ENCODE assay signal across 9 mouse cellular contexts in genomic region chr9:119945173-119945900, GRCm38 (mm10). TPM values are rescaled to one million over a fixed set of nuclear protein-coding genes. Genes with fewer than 3 reads are reported as not detected.
DNase-seq lines count a peak whose midpoint lies in the region; ATAC-seq and TF ChIP-seq lines count a peak whose summit lies in the region.
"Had no signal": no experiment of that assay in that cellular context is flagged by ENCODE, and none has a peak within 500 bp of the region (broad histone marks: within the 10 kb centered on the region; RNA-seq: fewer than 3 reads in every experiment).

No protein-coding gene starts in this region.

- no peak for DNase-seq in liver, adult 2 months (ENCODE audit: extremely low read depth, low read depth, low spot score)
- no peak for DNase-seq in liver, embryonic 11.5 days (ENCODE audit: low spot score)
- peak; percentile 18 for DNase-seq in MN1 (ENCODE audit: low spot score)
- peak; percentile 75 for DNase-seq in induced T-regulatory cell, adult 2 months (ENCODE audit: low read depth)
- DNase-seq in thymus, adult 2 months: peak; percentile 56
- no peak for DNase-seq in layer of hippocampus, postnatal 10 days (ENCODE audit: low spot score in 2 of 2)
- no peak for DNase-seq in frontal cortex, postnatal 25 days (ENCODE audit: low spot score in 2 of 2)
- DNase-seq: cerebellum, adult 9-10 months had no signal

- no peak overlapping the region for H3K9ac ChIP-seq in liver, adult 2 months (ENCODE audit: low read depth, low read length)
- H3K9ac ChIP-seq in liver, embryonic 11.5 days (ENCODE audit: low read depth, low read length): no peak overlapping the region
- no peak overlapping the region for H3K9ac ChIP-seq in midbrain, embryonic 15.5 days

- H3K27me3 ChIP-seq in liver, adult 2 months (ENCODE audit: control insufficient read depth, insufficient read depth, low read length): no peaks in the 10 kb centered on the region
- H3K27me3 ChIP-seq in liver, embryonic 11.5 days (replicated peaks; ENCODE audit: control insufficient read depth, insufficient read depth, low read length): no peaks in the 10 kb centered on the region
- no peaks in the 10 kb centered on the region for H3K27me3 ChIP-seq in thymus, adult 2 months (ENCODE audit: control insufficient read depth, insufficient read depth, low read length)
- no peaks in the 10 kb centered on the region for H3K27me3 ChIP-seq in midbrain, embryonic 15.5 days (replicated peaks)

- ATAC-seq in liver, embryonic 11.5 days (replicated peaks; ENCODE audit: low FRiP score): no peak
- ATAC-seq in midbrain, embryonic 15.5 days (replicated peaks): no peak

- H3K4me2 ChIP-seq in liver, embryonic 11.5 days: no peak overlapping the region
- no peak overlapping the region for H3K4me2 ChIP-seq in midbrain, embryonic 15.5 days

- WGBS in liver, adult 2 months: 84% methylated on average over 12 of the region's 12 CpGs
- WGBS in liver, embryonic 11.5 days: 70% methylated on average over 12 of the region's 12 CpGs
- 85% methylated on average over 12 of the region's 12 CpGs for WGBS in thymus, adult 2 months
- WGBS in midbrain, embryonic 15.5 days: 73% methylated on average over 12 of the region's 12 CpGs

- H3K79me2 ChIP-seq in liver, adult 2 months (ENCODE audit: control insufficient read depth, insufficient read depth, low read length): no peaks in the 10 kb centered on the region

- H3K4me1 ChIP-seq in liver, adult 2 months (ENCODE audit: control insufficient read depth, insufficient read depth, low read length): no peaks in the 10 kb centered on the region
- no peaks in the 10 kb centered on the region for H3K4me1 ChIP-seq in liver, embryonic 11.5 days (replicated peaks; ENCODE audit: control insufficient read depth, insufficient read depth, low read length)
- no peaks in the 10 kb centered on the region for H3K4me1 ChIP-seq in thymus, adult 2 months (replicated peaks; ENCODE audit: control insufficient read depth, insufficient read depth, low read length)
- H3K4me1 ChIP-seq in midbrain, embryonic 15.5 days: no peaks in the 10 kb centered on the region

- no peak overlapping the region for H3K27ac ChIP-seq in liver, adult 2 months (replicated peaks; ENCODE audit: insufficient read depth, low read depth, low read length)
- no peak overlapping the region for H3K27ac ChIP-seq in liver, embryonic 11.5 days (ENCODE audit: low read depth, low read length)
- no peak overlapping the region for H3K27ac ChIP-seq in thymus, adult 2 months (ENCODE audit: control insufficient read depth, insufficient read depth, low read length)
- H3K27ac ChIP-seq in midbrain, embryonic 15.5 days: no peak overlapping the region

- H3K4me3 ChIP-seq in liver, adult 2 months (ENCODE audit: insufficient read depth, low read depth, low read length): no peak overlapping the region
- no peak overlapping the region for H3K4me3 ChIP-seq in liver, embryonic 11.5 days (ENCODE audit: low read depth, low read length)
- H3K4me3 ChIP-seq in thymus, adult 2 months (ENCODE audit: control insufficient read depth, insufficient read depth, low read length): no peak overlapping the region
- no peak overlapping the region for H3K4me3 ChIP-seq in midbrain, embryonic 15.5 days

- peak; percentile 63 for TF ChIP-seq CTCF in liver, adult 2 months (IDR thresholded peaks at IDR 0.05; ENCODE audit: low read depth, low read length)
- TF ChIP-seq CTCF in thymus, adult 2 months (IDR thresholded peaks at IDR 0.05; ENCODE audit: borderline replicate concordance, control insufficient read depth, extremely low read depth, insufficient read depth, low read length, poor library complexity): peak; percentile 80

- H3K36me3 ChIP-seq in liver, adult 2 months (ENCODE audit: control insufficient read depth, insufficient read depth, low read length): no peaks in the 10 kb centered on the region
- no peaks in the 10 kb centered on the region for H3K36me3 ChIP-seq in liver, embryonic 11.5 days (ENCODE audit: control insufficient read depth, insufficient read depth, low read length)
- no peaks in the 10 kb centered on the region for H3K36me3 ChIP-seq in thymus, adult 2 months (ENCODE audit: control insufficient read depth, insufficient read depth, low read length)
- H3K36me3 ChIP-seq in midbrain, embryonic 15.5 days (replicated peaks): no peaks in the 10 kb centered on the region

- TF ChIP-seq POLR2A in liver, adult 2 months (IDR thresholded peaks at IDR 0.05; ENCODE audit: extremely low read depth, insufficient read depth, low read length): no peak
- no peak for TF ChIP-seq POLR2A in thymus, adult 2 months (IDR thresholded peaks at IDR 0.05; ENCODE audit: control insufficient read depth, extremely low read depth, insufficient read depth, low read length, poor library complexity)

- no peaks in the 10 kb centered on the region for H3K9me3 ChIP-seq in liver, embryonic 11.5 days (ENCODE audit: control insufficient read depth, low read length)
- no peaks in the 10 kb centered on the region for H3K9me3 ChIP-seq in midbrain, embryonic 15.5 days

RNA-seq across cellular contexts. Expression of gene Ttc21a, which starts 7.9 kb away (rescaled TPM):
- total RNA-seq in liver, adult 2 months (2014; rRNA removed): 0.07 TPM in 1 of 2 replicates, not detected in the other
- polyA plus RNA-seq in liver, adult 2 months (2012; rRNA removed): not detected in 2 replicates
- polyA plus RNA-seq in liver, embryonic 11.5 days (2014; fragmentation: Nextera tagmentation; extraction: Ambion mirVana): 0.14 TPM in 1 of 2 replicates, not detected in the other
- 0.18 and 0.29 TPM in 2 replicates for polyA plus RNA-seq in thymus, adult 2 months (2012; rRNA removed)
- total RNA-seq in layer of hippocampus, postnatal 10 days (2021): 1 to 10 TPM; 1.3 to 2.9 TPM
- 1.0 and 1.4 TPM in 2 replicates for polyA plus RNA-seq in midbrain, embryonic 15.5 days (2015; fragmentation: Nextera tagmentation; extraction: Ambion mirVana)

RNA-seq across cellular contexts. Expression of gene Gorasp1, which starts 8.0 kb away (rescaled TPM):
- 10.9 and 11.5 TPM in 2 replicates for total RNA-seq in liver, adult 2 months (2014; rRNA removed)
- polyA plus RNA-seq in liver, adult 2 months (2012; rRNA removed): 18.1 and 20.7 TPM in 2 replicates
- polyA plus RNA-seq in liver, embryonic 11.5 days (2014; fragmentation: Nextera tagmentation; extraction: Ambion mirVana): 24.7 and 25.0 TPM in 2 replicates
- polyA plus RNA-seq in thymus, adult 2 months (2012; rRNA removed): 10.8 and 11.0 TPM in 2 replicates
- total RNA-seq in layer of hippocampus, postnatal 10 days (2021): 10 to 100 TPM; 28.9 to 31.2 TPM
- 32.2 and 33.1 TPM in 2 replicates for polyA plus RNA-seq in midbrain, embryonic 15.5 days (2015; fragmentation: Nextera tagmentation; extraction: Ambion mirVana)

RNA-seq across cellular contexts. Expression of gene Csrnp1, which starts 39.1 kb away (rescaled TPM):
- 5.8 and 9.2 TPM in 2 replicates for total RNA-seq in liver, adult 2 months (2014; rRNA removed)
- polyA plus RNA-seq in liver, adult 2 months (2012; rRNA removed): 9.7 and 10.4 TPM in 2 replicates
- 1.1 and 2.2 TPM in 2 replicates for polyA plus RNA-seq in liver, embryonic 11.5 days (2014; fragmentation: Nextera tagmentation; extraction: Ambion mirVana)
- polyA plus RNA-seq in thymus, adult 2 months (2012; rRNA removed): 283 and 325 TPM in 2 replicates
- total RNA-seq in layer of hippocampus, postnatal 10 days (2021): 10 to 100 TPM in 1 of 2 experiments, 1 to 10 TPM in 1; 9.9 to 10.4 TPM
- 1.4 and 1.5 TPM in 2 replicates for polyA plus RNA-seq in midbrain, embryonic 15.5 days (2015; fragmentation: Nextera tagmentation; extraction: Ambion mirVana)

RNA-seq across cellular contexts. Expression of gene Wdr48, which starts 50.7 kb away (rescaled TPM):
- 23.3 and 24.5 TPM in 2 replicates for total RNA-seq in liver, adult 2 months (2014; rRNA removed)
- polyA plus RNA-seq in liver, adult 2 months (2012; rRNA removed): 12.5 and 13.3 TPM in 2 replicates
- polyA plus RNA-seq in liver, embryonic 11.5 days (2014; fragmentation: Nextera tagmentation; extraction: Ambion mirVana): 45.6 and 49.2 TPM in 2 replicates
- polyA plus RNA-seq in thymus, adult 2 months (2012; rRNA removed): 78.9 and 90.5 TPM in 2 replicates
- 10 to 100 TPM; 61.7 to 66.8 TPM for total RNA-seq in layer of hippocampus, postnatal 10 days (2021)
- polyA plus RNA-seq in midbrain, embryonic 15.5 days (2015; fragmentation: Nextera tagmentation; extraction: Ambion mirVana): 72.0 and 75.3 TPM in 2 replicates

Comparison
In these comparisons a context has a peak if more than half of its experiments do, and no peak if none do; other contexts are left out.
1. DNase-seq: peak in MN1 (single experiment), induced T-regulatory cell, adult 2 months (single experiment) and thymus, adult 2 months (single experiment); none in liver, adult 2 months (single experiment), liver, embryonic 11.5 days (single experiment), layer of hippocampus, postnatal 10 days (0 of 2) and frontal cortex, postnatal 25 days (0 of 2).
2. RNA of gene Csrnp1, which starts 39.1 kb away (polyA plus RNA-seq): 283 to 325 TPM in thymus, adult 2 months; 9.7 to 10.4 TPM in liver, adult 2 months, 1.4 to 1.5 TPM in midbrain, embryonic 15.5 days and 1.1 to 2.2 TPM in liver, embryonic 11.5 days; every median in the first group is over 10 times any median in the second.